Mouse (Mus musculus) CD4-positive naive resting alpha-beta T cell, adult 57 days (primary cell): ENCODE measurements around the gene Cbs. TPM values are rescaled to one million over a fixed set of nuclear protein-coding genes. Genes with fewer than 3 reads are reported as not detected.

ENCODE experiments used
- total RNA-seq: library from RNA; stranded (reverse); gene quantifications from one replicate; pipeline ENCODE4 v1.2.4, GENCODE M21; 2023

Gene Cbs
- 0.89 TPM for total RNA-seq

GRCm38 (mm10) chr17:31636942-31637811, at the start of gene Cbs:
TSS of gene Cbs (minus strand) at chr17:31637238.

GRCm38 (mm10) chr17:31677507-31677906, 40.5 kb upstream of the Cbs start, which contains the start of gene Cryaa:
TSS of gene Cryaa (plus strand) at chr17:31677807.

GRCm38 (mm10) chr17:31658468-31659185, 21.6 kb upstream of the Cbs start, which contains the start of gene U2af1:
TSS of gene U2af1 (minus strand) at chr17:31658892.

GRCm38 (mm10) chr17:31564015-31564857, 72.8 kb downstream of the Cbs start, which contains the start of gene Pknox1:
TSS of gene Pknox1 (plus strand) at chr17:31564734.

Other genes starting within 250 kb of the Cbs start
- gene Wdr4, start 117.3 kb downstream of the Cbs start, total RNA-seq = 46.6 TPM
- 108 TPM for gene Ndufv3, start 117.1 kb downstream of the Cbs start, total RNA-seq
- 59.2 TPM for gene Pknox1, start 72.5 kb downstream of the Cbs start, total RNA-seq
- gene U2af1, start 21.7 kb upstream of the Cbs start, total RNA-seq = 348 TPM
- not detected for gene Cryaa, start 40.6 kb upstream of the Cbs start, total RNA-seq
- 432 TPM for gene Sik1, start 218.6 kb upstream of the Cbs start, total RNA-seq